Mouse (Mus musculus) left cerebral cortex, adult 11 months (tissue): ENCODE results near the gene Cyp4f13.

ENCODE experiments used
- DNase-seq: peaks from one replicate; pipeline ENCODE4 v3.0.0; 2022; ENCODE audit warnings: low spot score

The Cyp4f13 gene

DNA sequence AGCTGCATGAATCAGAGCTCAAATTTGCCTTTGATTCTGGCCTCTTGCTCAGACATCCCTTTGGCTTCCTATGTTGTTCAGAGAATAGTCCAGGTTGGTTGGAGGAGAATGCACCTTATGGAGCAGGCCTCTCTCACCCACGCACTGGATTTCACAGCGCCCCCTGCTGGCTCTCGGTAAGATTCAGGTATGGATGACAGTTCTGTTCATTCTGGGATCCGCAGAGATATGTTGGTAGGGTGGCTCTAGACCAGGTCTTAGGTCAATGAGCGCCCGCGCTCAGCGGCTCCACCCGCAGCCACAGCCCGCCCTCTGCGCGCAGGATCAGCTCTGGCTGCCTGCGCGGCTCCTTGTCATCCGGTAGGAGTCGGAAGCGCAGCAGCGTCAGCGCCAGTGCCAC lies 42.0 kb downstream of the Cyp4f13 start:
- DNase-seq, result no peak

GRCm38 (mm10) chr17:32904414-32904813 lies 42.8 kb downstream of the Cyp4f13 start:
- no peak for DNase-seq

DNA sequence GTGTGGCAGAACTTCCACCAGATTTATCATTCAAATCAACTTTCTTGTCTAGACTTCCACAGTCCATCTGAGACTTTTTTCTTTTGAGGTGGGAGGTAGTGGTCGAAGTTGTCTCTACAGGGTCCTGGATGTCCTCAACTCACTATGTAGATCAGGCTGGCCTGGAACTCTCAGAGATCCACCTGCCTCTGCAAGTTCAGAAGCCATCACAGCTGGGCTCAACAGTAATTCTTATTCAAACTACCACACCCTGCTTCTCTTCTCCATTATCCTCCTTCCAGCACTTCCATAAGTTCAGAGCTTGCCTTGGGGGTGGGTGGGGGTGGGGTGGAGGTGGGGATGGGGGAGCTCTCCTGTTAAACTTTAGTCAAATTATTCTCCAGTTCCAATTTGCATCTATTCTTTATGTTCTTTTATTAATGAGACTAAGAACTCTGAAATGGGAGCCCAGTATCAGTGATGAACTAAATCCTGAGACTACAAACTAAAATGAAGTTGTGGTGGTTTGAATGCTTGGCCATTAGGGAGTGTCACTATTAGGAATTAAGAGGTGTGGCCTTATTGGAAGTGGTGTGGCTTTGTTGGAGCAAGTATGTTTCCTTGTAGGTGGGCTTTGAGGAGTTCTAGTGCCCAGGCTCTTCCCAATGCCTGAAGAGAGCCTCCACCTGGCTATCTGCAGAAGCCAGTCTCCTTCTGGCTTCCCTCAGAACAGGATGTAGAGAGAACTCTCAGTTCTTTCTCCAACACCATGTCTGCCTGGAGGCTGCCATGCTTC lies 45.3 kb downstream of the Cyp4f13 start:
- no peak for DNase-seq

DNA sequence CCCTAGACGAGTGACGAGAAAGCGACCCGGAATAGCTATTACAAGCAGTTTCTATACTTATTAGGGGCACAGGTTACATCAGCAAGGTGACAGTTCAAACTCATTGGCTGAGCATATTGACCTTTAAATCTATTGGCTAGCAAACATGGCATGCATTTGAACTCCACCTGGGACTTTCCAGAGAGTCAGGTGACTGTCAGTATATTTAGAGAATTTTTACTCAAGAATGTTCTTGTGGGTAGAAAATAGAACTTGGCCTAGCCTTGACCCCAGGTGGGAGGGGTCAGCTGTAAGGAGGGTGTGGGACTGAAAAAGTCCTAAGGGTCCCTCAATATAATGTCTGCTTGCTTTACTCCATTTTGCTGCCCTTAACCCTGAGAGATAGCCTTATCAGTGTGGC lies 51.8 kb downstream of the Cyp4f13 start:
- DNase-seq, result no peak

GRCm38 (mm10) chr17:32893901-32894300 lies 53.3 kb downstream of the Cyp4f13 start:
- no peak for DNase-seq

GRCm38 (mm10) chr17:32891239-32892180 lies 55.7 kb downstream of the Cyp4f13 start, which contains the start of gene Zfp870:
Gene Zfp870 (minus strand): TSS chr17:32891642.
- DNase-seq, result peak; percentile 93

DNA sequence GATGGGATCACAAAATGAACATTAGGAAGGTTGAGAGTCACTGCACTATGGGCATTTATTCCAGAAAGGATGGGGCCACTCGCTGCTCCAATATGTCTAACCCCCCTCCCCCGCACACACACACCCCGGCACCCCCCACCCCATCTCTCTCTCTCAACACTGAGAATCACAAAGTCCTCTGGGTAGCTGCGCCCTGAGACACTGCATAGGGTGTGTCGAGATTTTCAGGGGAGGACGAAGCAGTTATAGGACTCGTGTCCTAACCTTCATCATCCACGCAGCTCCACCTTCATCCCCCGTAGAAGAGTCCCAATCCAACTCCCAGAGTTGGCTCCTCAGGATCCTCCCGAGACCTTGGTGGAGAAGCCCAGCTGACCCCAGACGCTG lies 56.4 kb downstream of the Cyp4f13 start:
- no peak for DNase-seq

DNA sequence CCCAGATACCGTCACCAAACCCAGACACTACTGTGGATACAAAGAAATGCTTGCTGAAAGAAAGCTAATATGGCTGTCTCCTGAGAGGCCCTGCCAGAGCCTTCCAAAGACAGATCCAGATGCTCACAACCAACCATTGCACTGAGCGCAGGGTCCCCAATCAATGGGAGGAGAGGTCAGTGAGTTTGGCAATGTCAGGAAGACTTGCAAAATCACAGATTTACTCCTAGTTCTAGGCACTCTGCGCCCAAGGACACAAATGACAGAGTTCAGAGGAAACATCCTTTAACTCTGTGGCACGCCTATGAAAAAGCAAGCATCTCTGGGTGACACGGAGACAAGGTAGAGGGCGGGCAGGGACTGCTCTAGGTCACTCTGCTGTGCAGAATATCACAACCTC lies 57.6 kb downstream of the Cyp4f13 start:
- no peak for DNase-seq

DNA sequence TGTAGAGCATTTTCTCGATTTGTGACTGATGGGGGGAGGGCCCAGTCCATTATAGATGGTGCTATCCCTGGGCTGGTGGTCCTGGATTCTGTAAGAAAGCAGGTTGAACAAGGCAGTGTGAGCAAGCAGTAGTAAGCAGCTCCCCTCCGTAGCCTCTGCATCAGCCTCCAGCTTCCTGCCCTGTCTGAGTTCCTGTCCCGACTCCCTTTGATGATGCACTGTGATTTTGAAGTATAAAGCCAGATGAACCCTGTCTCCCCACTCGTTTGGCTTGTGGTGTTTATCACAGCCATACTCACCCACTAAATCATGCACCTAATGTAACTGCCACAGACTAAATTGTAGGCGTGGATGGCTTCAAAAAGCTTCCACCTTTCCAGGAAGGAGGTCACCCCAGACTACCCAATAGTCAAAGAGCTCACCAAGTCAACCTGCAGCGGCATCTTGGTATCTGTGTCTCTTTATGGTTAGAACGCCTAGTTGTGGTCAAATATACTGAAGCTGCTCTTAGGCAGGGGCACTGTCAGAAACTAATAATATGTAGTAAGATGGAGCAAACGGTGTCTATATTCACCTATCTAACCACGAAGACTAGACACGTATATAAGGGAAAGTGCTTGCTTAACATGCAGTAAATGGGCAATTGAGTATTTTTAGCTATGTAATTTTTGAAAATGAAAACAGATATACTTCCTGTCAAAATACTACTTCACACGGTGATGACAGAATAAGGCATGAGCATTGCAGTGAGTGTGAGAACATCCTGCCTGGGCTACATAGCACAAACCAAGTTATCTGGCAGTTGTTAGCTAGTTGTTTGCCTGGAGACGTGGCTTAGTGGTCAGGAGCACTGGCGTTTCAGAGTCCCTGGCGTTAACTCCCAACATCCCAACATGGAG lies 66.6 kb downstream of the Cyp4f13 start:
- no peak for DNase-seq

- no peak for DNase-seq
Measured at GRCm38 (mm10) chr17:32878773-32879172, 68.4 kb downstream of the Cyp4f13 start.

GRCm38 (mm10) chr17:32877471-32878171 lies 69.6 kb downstream of the Cyp4f13 start:
- DNase-seq, result no peak
